Mouse (Mus musculus) lung, adult 2 months (tissue): Measurements from ENCODE around the gene Prrx1. TPM values are rescaled to one million over a fixed set of nuclear protein-coding genes. Genes with fewer than 3 reads are reported as not detected.

Experiments used
- DNase-seq: peaks from one replicate; pipeline ENCODE4 v3.0.0; 2022
- H3K4me1 ChIP-seq: fragments of 200-500 bp; 2 replicates; pipeline ENCODE4 v1.6.1; 2011; ENCODE audit warnings: low read length; ENCODE audit not compliant: control insufficient read depth, insufficient read depth
- H3K4me3 ChIP-seq: fragments of 200-500 bp; replicated peaks from 2 replicates; pipeline ENCODE3; 2011; ENCODE audit warnings: low read depth, mild to moderate bottlenecking, control low read depth, low read length; ENCODE audit errors: extremely low read depth
- CTCF ChIP-seq: fragments of 200-500 bp; IDR thresholded peaks from 2 replicates; pipeline ENCODE4 v1.5.1; 2011; ENCODE audit warnings: mild to moderate bottlenecking, low read length, control low read depth; ENCODE audit not compliant: insufficient read depth
- POLR2A ChIP-seq: fragments of 200-500 bp; IDR thresholded peaks from 2 replicates; pipeline ENCODE4 v1.6.1; 2011; ENCODE audit warnings: low read depth, mild to moderate bottlenecking, control low read depth, low read length, borderline replicate concordance; ENCODE audit errors: extremely low read depth
- WGBS: fragments of 180-500 bp; shearing (Covaris S2); methylation state at CpG from one replicate; pipeline ENCODE4 v1.1.7; 2018; 5-methylcytosine and 5-hydroxymethylcytosine counted together
- polyA plus RNA-seq: library from polyadenylated mRNA; depleted of rRNA; stranded (reverse); fragments of >200 nt; gene quantifications from 2 replicates; pipeline ENCODE4 v1.2.3, GENCODE M21; 2012

The Prrx1 gene
- polyA plus RNA-seq, 1 experiment = 6.4 TPM

- TF ChIP-seq POLR2A = no peak
- no peak for TF ChIP-seq CTCF
- H3K4me1 ChIP-seq = no peaks in the 10 kb centered on the region
- no peak for DNase-seq
- H3K4me3 ChIP-seq = no peak overlapping the region
- 72% methylated on average over 5 of the region's 5 CpGs for WGBS
These were observed 32.0 kb upstream of the Prrx1 start for GRCm38 (mm10) chr1:163345541-163345940.

DNA sequence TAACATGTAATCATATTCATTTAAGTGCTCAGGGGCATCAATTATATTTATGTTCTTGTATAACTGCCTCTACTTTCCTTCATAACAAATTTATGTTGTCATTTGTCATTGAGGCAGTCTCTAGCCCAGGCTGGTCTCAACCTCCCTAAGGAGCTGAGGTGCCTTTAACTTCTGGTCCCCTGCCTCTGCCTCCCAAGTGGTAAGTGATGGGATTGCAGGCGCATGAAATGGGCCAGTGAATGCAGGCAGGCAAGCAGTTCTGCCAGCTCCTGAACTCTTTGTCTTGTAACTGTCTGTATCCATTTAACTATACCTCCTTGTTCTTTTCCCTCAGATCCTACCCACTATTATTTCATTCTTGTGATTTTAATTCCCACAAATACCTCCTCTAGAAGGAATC is 31.4 kb upstream of the Prrx1 start:
- H3K4me1 ChIP-seq = no peaks in the 10 kb centered on the region
- no peak overlapping the region for H3K4me3 ChIP-seq
- DNase-seq = no peak
- TF ChIP-seq POLR2A = no peak
- peak; percentile 39; the same call in 1 of the 2 replicates for TF ChIP-seq CTCF
- 30% methylated on average over 1 of the region's 1 CpGs for WGBS

- DNase-seq = no peak
- no peak for TF ChIP-seq POLR2A
- no peak for TF ChIP-seq CTCF
- WGBS = 53% methylated on average over 3 of the region's 3 CpGs
- Histone ChIP-seq H3K4me3 (no peak overlapping the region), H3K4me1 (no peaks in the 10 kb centered on the region)
These were observed 25.7 kb upstream of the Prrx1 start for GRCm38 (mm10) chr1:163339219-163339561.

- no peak for TF ChIP-seq POLR2A
- TF ChIP-seq CTCF = no peak
- WGBS = 58% methylated on average over 7 of the region's 7 CpGs
These were observed 25.2 kb upstream of the Prrx1 start for GRCm38 (mm10) chr1:163338525-163339218.

GRCm38 (mm10) chr1:163337821-163338220 is 24.3 kb upstream of the Prrx1 start:
- Histone ChIP-seq H3K4me1 (no peaks in the 10 kb centered on the region), H3K4me3 (no peak overlapping the region)
- no peak for TF ChIP-seq CTCF
- TF ChIP-seq POLR2A = no peak
- 67% methylated on average over 2 of the region's 2 CpGs for WGBS
- no peak for DNase-seq

More at GRCm38 (mm10) chr1:163338525-163339218, 25.2 kb upstream of the Prrx1 start:
- no peak for DNase-seq
- H3K4me3 ChIP-seq = no peak overlapping the region
- no peaks in the 10 kb centered on the region for H3K4me1 ChIP-seq

DNA sequence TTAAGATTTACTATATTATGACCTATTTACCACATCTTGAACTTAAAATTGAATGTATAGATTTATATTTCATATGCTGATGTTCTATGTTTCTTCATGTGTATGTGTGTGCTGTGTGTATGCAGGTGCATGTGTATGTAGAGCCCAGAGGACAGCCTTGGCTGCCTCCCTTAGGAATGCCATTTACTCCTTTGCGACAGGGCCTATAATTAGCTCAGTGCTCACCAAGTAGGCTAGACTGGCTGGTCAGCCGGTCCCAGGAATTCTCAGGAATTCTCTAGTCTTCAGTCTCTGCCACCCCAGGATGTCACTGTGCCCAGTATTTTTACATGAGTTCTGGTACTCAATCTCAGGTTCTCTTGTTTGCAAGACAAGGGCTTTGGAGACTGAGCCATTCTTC is 13.8 kb upstream of the Prrx1 start:
- Histone ChIP-seq H3K4me3 (no peak overlapping the region), H3K4me1 (no peaks in the 10 kb centered on the region)
- 57% methylated on average over 2 of the region's 2 CpGs for WGBS
- no peak for DNase-seq
- TF ChIP-seq CTCF (no peak), POLR2A (no peak)

GRCm38 (mm10) chr1:163319669-163320571 is 6.4 kb upstream of the Prrx1 start:
- H3K4me3 ChIP-seq = no peak overlapping the region
- no peak for DNase-seq
- no peak for TF ChIP-seq CTCF
- TF ChIP-seq POLR2A = no peak
- 57% methylated on average over 3 of the region's 3 CpGs for WGBS
- no peaks in the 10 kb centered on the region for H3K4me1 ChIP-seq

GRCm38 (mm10) chr1:163316920-163317319 is 3.4 kb upstream of the Prrx1 start:
- Histone ChIP-seq H3K4me1 (no peaks in the 10 kb centered on the region), H3K4me3 (no peak overlapping the region)
- DNase-seq = no peak
- WGBS = 17% methylated on average over 1 of the region's 1 CpGs
- TF ChIP-seq POLR2A (no peak), CTCF (no peak)

GRCm38 (mm10) chr1:163314829-163315301 is 1.4 kb upstream of the Prrx1 start:
- WGBS = 8% methylated on average over 23 of the region's 23 CpGs
- TF ChIP-seq CTCF (no peak), POLR2A (no peak)
- Histone ChIP-seq H3K4me3 (no peak overlapping the region), H3K4me1 (no peaks in the 10 kb centered on the region)
- DNase-seq = no peak
